Mouse (Mus musculus) mouse trophoblast stem cell (cell line): ENCODE data around the gene Arsg.

Source experiments
- in situ Hi-C, 2 experiments: fragments of 300-500 bp; cut with MseI, MboI; formaldehyde crosslinking; loops; 2 replicates in 1 of 2; 3 replicates in 1 of 2; pipeline ENCODE4 v1.15.1; 2025

Gene Arsg

DNA sequence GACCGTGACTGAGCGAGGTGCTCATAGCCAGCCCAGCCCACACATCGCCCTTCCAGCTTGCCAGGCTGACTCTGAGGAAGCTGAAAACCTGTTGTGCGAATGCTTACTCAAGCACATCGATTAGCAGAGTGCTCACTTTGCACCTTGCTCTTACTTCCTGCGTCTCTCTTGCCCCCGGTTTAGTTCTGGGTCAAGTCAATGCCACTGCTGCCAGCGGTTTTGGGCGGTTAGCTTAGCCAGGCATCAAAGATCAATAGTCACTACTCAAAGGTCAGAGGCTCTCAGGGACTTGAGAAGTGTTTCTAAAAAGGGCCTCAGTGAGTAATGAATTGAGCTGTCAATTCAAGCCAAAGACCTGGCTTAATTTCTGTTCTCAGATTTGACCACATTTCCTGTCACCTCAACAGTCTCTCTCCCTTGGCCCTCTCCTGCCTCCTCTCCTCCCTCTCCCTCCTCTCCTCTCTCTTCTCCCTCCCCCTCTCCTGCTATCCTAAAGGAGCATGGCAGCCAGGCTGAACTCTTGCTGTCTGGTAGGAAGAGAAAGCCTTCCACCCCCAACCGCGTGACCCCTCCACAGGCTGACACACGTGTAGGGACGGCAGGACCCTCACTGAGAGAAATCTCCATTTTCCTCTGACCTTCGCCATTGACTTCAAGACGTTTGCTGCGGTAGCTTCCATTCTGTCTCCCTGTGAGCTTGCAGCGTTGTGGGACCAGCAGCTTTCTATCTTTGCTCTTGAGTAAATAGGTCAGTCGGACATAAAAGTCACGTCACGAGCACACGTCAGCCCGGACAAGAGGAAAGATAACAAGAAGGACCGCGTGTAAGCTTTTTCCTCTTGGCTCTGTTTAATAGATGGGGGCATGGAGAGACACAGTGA is 22.0 kb downstream of the Arsg start:
- in situ Hi-C loops, result no loop called here

DNA sequence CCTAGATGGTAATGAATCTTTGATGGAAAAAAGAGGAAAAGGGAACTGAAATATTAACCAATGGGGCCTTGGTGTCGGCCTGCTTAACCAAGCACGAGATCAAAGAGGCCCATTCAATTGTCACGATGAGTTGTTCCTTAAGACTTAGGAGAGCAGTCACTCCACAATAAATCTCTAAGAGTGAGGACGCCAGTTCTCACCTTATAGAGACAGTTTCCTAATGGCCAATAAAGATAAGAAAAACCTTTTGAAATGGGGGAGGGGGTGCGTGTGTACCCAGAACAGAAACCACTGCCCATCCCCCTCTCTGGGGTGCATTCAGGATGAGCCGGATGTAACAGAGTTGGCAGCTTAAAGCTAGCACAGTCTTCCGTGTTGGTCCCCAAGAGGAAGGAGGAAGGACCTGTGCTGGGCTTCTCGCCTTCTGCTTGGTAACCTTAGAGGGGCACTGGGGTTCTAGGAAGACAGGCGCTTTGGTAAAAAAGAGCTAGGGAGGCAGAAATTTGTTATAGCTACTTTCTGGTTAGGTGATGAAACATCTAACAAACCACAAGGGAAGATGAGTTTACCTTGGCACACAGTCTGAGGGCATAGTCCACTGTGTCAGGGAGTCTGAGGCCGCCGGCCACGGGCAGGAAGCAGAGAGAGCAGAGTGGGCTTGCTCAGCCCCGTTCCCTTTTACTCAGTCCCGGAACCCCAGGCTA is 22.7 kb downstream of the Arsg start:
- in situ Hi-C loops, result no loop called here

DNA sequence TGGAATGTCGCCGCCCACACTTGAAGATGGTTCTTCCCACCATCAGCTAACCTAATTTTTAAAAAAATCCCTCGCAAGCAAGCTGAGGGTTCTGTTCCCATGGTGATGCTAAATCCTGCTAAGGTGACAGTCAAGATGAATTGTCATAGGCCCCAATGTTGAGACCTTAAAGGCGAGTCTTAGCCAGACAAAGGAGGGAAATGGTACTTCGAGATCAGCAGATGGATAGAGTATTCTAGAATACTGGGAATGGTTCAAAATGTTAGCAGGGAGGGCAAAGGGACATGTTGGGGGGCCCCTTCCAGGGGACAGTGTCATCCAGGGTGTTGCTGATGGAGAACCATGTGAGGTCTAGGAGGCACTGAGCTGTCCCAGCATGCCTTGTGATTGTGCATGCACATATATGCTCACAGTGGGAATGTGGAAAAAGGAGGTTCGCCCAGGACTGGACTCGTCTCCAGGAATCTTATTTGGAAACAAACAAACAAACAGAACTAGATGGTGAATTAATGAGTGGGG is 23.4 kb downstream of the Arsg start:
- in situ Hi-C loops, result no loop called here

DNA sequence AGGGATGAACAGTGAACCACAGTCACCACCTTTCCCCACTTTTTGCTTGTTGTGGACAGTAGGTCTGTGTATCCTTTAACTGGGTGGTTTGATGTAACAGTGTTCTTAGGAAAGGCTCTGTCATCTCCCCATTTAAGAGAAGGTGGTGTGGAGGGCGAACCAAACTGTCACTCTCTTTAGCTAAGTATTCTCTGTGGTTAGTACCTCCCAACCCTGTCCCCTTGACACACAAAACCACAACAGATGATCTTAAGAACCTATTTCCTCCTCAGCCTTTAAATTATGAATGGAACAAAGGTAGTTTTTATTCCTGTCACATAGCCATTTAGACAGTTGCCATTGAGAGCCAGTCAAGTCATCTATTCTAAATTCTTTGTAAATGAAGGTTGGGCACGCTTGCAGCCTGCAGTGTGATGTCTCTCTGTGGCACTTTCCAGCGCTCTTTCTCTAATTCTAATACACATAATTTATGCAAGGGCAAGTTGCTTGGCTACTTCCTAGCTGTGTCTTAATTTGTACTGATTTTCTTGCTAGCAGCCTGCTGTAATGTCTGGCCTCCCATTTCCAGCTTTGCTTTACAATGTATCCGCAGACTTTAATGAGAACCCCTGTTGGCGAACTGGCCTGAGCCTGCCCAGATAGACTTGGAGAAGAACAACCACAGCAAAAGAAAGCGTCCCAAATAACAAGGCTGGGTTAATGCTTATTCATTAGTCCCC is 24.0 kb downstream of the Arsg start:
- in situ Hi-C loops, result no loop called here

DNA sequence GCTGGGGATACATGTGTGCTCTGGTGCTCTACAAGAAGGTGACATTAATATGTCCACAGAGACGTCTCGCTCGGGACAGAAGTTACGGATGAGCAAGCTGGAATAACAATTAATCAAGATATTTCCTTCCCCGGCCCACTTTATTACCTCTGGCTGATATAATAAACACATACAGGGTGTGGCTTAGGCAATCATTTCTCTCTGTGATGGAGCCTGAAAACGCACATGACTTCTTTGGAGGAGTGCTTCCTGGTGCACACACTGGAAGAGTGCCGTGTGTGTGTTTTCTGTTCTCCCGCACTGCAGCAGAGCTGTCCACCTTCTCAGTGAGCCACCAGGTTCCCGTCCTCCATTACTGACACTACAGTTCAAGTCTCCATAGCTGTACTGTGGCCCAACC is 24.8 kb downstream of the Arsg start:
- in situ Hi-C loops, result no loop called here

DNA sequence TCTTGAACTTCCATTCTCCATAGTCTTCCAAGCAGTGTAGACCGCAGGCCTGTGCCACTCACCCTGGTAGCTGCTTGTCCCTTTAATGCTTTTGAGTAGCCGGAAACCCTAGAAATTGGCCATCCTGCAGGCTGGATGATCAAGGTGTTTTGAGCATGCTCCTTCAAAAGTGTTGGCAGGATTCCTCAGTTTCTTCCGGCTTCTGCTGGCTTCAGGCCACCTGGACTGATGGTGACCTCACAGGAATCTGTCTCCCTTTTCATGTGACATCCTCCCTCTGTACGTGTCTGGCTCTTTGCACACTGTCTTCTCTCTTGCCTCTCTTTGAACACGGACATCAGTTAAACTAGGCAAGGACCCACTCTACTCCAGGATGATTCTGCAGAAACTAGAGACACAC is 27.0 kb downstream of the Arsg start:
- in situ Hi-C loops, result no loop called here

DNA sequence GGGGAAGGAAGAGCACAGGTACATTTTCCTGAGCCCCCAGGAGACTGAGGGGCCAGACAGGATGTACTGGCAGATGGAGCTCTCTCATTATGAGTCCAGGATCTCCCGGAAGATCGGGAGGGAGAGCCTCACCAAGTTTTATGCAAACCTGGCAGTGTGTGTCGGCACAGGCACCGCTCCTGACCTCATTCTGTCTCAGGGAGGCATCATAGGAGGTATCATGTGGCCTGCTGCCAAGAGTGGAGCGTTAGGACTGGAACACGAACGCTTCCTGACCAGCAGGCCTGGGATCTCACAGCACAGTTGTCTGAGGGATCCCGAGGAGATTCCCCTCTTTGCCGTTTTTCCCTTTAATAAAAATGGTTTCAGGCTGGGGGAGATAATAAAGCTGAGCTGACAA is 31.8 kb downstream of the Arsg start:
- in situ Hi-C loops, result no loop called here

DNA sequence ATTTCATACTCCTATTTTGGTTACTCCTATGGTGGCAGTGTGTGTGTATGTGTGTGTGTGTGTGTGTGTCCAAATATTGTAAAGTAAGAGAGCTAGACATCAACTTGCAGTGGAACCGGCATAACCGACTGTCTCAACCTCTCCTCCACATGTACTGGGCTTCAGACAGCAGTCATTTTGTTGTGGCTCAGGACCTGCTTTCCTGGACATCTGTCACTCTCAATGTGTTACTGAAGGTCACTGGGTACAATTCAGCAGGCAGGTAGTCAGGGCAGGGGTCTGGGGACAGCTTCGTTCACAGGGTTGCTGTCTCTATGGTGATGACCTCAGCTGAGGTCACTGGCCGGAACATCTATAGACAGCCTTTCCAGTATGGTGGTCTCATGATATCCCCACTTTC is 32.6 kb downstream of the Arsg start:
- in situ Hi-C loops, result no loop called here

DNA sequence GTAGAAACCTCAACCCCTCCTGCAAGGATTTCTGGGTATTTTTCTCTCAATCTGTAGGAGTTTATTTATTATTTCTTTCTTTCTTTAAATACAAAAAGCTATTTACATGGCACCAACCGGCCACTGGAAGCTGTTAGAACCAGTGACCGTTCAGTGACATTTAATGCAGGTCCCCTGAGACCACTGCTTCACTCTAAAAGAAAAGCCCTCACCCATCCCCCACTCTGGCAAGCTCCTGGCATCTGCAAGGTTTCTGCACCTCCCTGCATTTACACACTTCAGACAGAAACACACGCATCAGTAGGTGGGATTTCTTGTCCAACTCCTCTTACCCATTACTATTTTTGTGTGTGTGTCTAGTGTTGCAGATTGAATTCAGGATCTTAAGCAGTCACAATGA is 33.9 kb downstream of the Arsg start:
- in situ Hi-C loops, result no loop called here

DNA sequence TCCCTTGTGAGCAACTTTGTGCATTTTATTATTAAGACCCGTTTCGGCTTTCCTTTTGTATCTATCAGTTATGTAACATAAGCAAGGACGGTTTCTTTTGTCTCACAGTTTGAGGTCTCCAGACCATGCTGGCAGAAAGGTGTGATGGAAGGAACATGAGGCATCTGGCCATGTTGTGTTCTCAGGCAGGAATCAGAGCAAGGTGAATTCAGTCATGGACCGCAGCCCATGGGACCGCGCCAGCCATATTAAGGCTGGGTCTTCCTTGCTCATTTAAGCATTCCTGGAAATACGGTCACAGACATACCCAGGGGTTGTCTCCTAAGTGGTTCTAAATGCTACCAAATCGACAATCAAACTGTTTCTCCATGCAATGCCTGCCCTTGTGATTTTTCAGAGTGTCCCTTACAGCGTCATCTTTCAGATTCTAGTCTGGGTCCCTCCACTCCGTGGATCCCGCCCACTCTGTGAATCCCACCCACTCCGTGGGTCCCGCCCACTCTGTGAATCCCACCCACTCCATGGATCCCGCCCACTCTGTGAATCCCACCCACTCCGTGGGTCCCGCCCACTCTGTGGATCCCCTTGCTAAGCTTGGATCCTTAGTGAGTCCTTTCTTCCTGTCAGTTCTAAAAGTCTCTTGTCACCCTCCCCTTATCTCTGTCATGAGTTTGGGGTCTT is 40.0 kb downstream of the Arsg start:
- in situ Hi-C loops, result no loop called here

DNA sequence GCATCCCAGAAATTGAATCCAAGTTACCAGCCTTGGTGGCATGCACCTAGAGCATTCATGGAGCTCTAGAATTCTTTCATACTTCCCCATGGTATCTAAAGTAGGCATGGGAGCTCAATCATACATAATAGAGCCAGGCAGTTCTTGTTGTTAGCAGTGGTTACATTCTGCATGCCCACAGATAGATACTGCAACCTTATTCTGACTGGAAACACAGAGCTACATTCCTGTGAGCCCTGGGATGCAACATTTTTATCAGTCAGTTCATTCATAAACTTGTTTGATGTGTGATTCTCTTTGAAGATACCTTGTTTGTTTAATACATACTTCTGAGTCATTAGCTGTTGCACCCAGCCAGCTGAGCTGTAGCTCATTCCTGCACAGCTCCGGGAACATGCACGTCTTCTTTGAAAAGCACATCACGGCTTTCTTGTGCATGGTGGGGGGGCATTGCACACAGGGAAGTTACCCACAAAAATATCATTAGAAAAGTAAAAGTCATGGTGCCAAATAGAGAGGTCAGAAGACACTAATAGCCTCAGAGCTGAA is 41.0 kb downstream of the Arsg start:
- in situ Hi-C loops, result no loop called here

DNA sequence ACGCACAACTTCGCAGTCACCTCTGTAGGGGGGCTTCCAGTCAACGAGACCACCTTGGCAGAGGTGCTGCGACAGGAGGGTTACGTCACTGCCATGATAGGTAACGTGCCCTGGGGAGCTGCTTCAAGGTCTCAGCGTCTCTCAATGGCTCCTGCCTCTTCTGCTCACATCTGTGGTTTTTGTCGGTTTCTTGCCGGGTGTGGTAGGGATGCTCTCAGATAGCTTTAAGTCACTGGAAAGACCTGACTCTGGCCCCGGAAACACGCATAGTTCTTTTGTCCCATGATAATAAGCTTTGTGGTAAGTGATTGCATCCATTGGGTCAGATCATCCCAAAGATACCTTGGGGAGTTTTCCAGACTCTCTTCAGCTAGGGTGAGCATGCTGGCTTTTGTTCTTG is 44.2 kb downstream of the Arsg start:
- in situ Hi-C loops, result no loop called here

DNA sequence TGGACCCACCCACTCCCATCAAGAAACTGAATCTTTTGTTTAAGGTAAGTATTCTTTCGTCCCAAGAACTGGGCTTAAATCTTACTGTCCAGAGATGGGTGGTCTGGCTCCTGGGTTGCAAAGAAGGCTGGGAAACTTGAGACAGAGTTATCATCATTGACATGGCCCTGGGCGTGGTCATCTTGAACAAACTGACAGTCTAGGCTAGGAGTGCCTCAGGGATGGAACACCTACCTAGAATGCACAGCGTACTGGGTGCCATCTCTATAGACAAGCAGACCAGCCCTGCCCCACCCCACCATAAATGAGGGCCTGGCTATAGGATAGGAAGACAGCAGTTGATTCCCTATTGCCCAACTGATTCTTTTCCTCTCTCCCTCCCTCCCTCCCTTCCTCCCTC is 44.6 kb downstream of the Arsg start:
- in situ Hi-C loops, result no loop called here

DNA sequence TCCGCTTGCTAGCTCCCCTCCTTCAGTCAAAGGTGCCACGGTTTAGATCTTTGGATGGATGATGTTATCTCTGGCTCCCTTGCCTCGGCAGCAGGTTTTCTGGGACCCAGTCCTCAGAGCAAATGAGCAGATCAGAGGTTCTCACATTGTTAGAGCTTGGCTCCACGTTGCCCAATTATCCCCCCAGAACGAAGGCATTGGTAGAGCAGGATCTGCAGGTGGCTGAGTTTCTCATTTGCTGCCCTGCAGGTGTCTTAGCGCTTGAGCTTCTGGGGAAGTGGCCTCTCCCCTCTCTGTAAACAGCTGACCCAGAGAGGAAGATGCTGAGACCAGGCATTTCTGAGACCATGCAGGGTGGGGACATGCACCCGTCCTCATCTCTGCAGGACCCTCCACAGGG is 47.8 kb downstream of the Arsg start:
- in situ Hi-C loops, result no loop called here

DNA sequence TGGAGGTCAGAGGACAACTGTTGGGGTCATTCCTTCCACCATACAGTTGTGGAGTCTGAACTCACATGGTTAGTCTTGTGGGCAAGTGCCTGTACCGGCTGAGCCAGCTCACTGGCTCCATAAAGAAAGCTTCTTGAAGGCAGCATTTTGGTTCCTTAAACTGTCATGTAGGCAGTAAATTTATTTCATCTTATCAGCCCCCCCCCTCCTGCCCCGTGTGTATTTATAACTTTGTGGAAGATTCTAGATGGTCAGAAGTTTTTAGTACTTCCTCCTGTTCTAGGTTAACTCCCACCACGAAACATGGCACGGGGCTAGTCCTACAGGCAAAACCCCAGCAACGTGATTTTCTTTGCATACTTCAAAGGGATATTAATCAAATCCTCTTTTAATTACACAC is 51.7 kb downstream of the Arsg start:
- in situ Hi-C loops, result no loop called here

DNA sequence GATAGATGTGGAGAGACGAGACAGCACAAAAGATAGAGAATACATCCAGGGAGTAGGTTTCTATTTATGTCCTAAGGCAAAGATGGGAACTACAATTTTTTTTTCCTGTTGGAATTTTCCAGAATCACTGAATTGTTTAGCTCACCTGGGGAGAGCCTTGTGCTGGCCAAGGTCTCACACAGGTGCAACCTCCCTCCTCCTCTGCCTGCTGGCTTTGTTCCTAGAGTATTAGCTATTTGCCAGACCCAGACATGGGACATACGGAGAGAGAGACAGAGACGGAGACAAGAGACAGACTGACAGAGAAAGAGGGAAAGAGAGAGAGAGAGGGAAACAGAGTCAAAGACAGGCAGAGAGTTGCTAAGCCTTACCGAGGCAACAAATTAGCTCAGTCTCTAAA is 52.4 kb downstream of the Arsg start:
- in situ Hi-C loops, result no loop called here

DNA sequence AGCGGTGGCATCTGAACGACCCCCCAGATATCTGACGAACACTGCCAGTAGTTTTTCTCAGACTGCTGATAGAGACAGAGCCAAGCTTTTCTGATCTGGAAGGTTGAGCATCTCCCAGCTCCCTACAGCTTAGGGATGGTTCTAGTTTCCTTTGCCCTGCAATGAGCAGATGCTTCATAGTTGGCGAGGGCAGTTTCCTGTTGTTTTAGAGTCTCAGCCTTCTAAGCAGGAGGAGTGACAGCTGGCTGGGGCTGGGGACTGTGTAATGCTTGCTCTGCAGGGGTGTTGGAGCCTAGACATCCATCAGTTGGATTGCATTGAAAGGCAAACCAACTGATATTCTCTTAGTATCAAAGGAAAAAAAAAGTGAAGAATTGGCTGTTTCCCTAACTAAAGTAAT is 56.9 kb downstream of the Arsg start:
- in situ Hi-C loops, result no loop called here

DNA sequence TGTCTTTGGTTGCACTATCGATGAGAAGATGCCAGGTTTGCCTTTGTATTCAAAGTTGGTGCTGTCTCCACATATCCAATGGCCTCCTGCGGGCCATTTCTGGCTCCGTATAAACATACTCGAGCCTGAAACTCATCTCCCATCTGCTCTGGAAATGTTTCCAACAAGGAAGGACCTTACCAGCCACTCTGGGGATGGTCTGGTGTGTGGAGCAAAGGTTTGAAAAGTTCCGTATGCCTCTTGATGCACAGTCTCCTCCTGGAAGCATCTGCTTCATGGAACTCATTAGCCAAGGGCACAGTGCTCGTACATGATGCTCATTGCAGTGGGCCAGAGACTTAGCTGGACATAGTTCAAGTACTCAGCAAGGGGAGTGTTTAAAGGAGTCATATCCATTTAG is 62.8 kb downstream of the Arsg start:
- in situ Hi-C loops, result no loop called here

DNA sequence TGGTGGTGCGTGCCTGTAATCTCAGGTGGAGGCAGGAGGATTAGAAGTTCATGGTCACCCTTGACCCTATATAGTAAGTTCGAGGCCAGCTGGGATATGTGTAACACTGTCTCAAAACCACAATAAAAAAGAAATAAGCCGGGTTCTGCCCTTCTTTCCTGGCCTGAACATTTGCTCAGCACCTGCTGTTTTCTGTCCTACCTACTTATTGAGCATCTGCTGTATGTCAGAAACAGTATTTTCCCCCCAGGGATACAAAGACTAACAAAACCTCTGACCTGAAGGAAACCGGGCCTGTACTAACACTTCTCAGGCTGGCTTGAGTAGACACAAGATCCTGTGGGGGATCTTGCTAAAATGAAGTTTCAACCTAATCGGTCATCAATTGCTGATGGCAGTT is 63.8 kb downstream of the Arsg start:
- in situ Hi-C loops, result no loop called here

DNA sequence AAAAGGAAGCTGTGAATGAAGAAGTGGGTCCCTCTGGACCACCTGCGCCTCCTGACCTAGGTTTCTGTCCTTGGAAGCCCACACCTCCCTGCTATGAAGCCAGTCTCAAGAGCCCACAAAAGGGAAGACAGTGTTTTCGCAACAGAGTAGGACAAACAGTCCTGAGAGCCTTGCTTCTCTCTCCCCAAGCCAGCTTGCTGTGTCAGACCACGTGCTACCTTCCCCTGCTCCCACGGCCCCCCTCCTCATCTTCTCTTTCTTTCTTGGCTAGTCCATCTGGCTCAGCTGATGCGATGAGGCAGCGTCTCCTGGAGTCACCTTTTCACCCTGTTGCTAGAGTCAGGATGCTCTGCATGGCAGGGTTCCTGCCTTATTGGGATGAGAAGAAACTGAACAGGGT is 66.1 kb downstream of the Arsg start:
- in situ Hi-C loops, result no loop called here

DNA sequence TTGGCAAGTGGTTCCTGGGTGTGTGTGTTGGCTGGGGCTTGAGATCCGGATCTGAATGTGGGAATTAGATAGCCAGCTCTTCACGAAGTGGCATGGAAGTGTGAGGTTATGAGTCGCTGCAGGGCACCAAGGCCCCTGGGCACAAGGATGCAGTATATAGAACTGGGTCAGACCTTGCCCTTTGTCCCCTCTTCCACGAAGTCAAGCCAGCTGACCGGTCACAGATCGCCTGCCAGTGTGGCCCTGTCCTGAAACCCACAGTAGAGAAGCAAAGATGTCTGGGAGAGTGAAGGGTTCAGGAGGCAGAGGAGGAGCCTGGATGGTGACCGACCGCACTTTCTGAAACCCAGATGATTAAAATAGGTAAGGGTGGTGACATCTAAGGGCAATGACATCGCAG is 70.3 kb downstream of the Arsg start:
- in situ Hi-C loops, result no loop called here

DNA sequence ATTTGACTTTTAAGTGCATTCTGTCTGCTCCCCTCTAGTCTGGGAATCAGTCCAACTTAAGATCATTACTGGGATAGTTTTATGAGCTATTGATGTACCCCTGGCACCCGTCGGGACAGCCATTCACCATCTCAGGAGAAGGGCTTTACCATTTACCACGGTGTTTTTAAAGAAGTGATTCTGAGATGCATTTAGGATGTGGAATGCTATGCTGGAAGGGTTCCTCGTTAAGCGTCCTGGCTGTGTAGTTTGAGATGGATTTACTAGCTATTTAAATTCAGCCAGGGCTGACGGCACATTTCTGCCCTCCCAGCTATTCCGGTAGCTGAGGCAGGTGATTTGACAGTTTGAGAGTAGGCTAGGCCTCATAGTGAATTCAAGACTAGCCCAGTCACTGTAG is 71.3 kb downstream of the Arsg start:
- in situ Hi-C loops, result no loop called here
